Mouse (Mus musculus): Measurements from ENCODE around the gene Gm7361. TPM values are rescaled to one million over a fixed set of nuclear protein-coding genes. Genes with fewer than 3 reads are reported as not detected.

Gm7361 gene
- not detected for polyA plus RNA-seq (2017; shearing (Covaris generic))

DNA sequence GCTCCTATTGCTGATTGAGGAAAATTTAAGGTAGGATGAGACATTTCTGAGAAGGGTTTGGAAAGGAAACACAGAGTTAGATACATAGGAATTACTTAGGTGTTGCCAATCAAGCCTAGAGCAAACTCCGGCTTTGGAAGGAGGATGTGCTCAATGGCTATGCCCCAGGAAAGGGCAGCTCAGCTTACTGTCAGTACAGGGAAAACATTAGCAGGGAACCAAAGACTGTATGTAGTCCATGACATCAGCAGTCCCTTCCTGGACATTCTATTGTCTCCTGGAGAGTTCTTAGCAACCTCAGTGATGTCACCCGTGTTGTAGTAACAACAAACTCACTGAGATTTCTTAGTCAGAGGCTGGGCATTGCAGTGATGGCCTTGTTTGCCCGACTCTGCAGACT, at the start of gene Gm7361:
Gm7361 (plus strand) TSS at position 301 of the 400 bp plus-strand sequence.

Other genes with a start within 250 kb of the Gm7361 start
- not detected for gene Gm5862, start 234.8 kb upstream of the Gm7361 start, polyA plus RNA-seq (2017; shearing (Covaris generic))
- gene Speer4a, start 218.1 kb upstream of the Gm7361 start, polyA plus RNA-seq (2017; shearing (Covaris generic)): not detected
- gene Gm7347, start 199.1 kb upstream of the Gm7361 start, polyA plus RNA-seq (2017; shearing (Covaris generic)): not detected
- gene Gm10471, start 168.4 kb upstream of the Gm7361 start, polyA plus RNA-seq (2017; shearing (Covaris generic)): not detected
- not detected for gene 5031410I06Rik, start 152.3 kb upstream of the Gm7361 start, polyA plus RNA-seq (2017; shearing (Covaris generic))
- gene Gm10220, start 136.3 kb upstream of the Gm7361 start, polyA plus RNA-seq (2017; shearing (Covaris generic)): not detected

All from naive thymus-derived CD4-positive, alpha-beta T cell, adult 5 months (primary cell).